Mouse (Mus musculus): Measurements from ENCODE around the gene Cryba2. TPM values are rescaled to one million over a fixed set of nuclear protein-coding genes. Genes with fewer than 3 reads are reported as not detected.

The Cryba2 gene
- total and polyA plus RNA-seq, 2 experiments from 2014 or later: not detected

DNA sequence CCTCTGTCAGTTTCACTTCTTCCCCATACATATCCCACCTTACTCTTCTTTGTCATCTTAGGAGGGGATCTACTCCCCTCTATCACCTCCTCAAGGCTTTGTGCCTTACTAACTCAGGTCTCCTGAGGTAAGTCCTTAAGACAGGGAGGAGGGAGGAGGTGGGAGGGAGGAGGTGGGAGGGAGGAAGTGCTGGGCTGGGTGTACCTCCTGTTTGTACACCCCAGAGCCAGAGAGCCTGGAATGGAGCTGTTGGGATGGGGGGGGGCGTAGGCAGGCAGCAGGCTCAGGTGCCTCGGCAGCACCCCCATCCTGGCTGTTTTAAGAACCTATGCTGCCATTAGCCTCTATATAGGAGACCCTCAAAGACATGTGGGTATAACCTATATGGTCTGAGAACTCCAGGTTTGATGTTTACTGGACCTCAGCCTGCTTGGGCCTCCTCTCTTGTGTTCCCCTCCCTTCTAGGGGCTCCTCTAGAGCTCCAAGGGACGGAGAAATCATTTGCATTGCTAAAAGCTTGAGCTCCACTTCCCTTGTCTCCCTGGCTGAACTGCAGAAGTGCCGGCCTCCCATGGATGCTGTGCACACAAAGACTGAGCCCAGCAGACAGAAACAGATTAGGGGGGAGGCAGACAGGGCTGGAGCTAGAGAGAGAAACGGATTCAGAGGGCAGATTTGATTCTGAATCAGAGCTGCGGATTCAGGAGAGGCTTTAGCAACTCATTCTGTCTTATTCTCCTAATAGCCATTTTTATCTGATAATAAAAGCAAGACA, 41.8 kb downstream of the Cryba2 start:
- H3K36me3 ChIP-seq (replicated peaks; ENCODE audit: control insufficient read depth, insufficient read depth, low read length): no peaks in the 10 kb centered on the region
- no peak overlapping the region for H3K4me2 ChIP-seq (ENCODE audit: low read depth, low read length)
- H3K4me1 ChIP-seq (ENCODE audit: control insufficient read depth, insufficient read depth): peaks cover 5% of the 10 kb centered on the region; the same call in 1 of the 2 replicates
- no peaks in the 10 kb centered on the region for H3K9me3 ChIP-seq (replicated peaks; ENCODE audit: control insufficient read depth, low read length)
- DNase-seq (ENCODE audit: low spot score) (no peak), ATAC-seq (ENCODE audit: insufficient read depth, low read depth) (no peak)
- 6% methylated on average over 5 of the region's 6 CpGs for WGBS
- H3K9ac ChIP-seq (replicated peaks; ENCODE audit: low read depth, low read length): no peak overlapping the region
- no peak for TF ChIP-seq CTCF (IDR thresholded peaks at IDR 0.05; ENCODE audit: low read depth)
- no peak overlapping the region for H3K4me3 ChIP-seq (ENCODE audit: low read depth, low read length)
- H3K27ac ChIP-seq (ENCODE audit: low read depth): no peak overlapping the region
- peaks cover 77% of the 10 kb centered on the region for H3K27me3 ChIP-seq (ENCODE audit: control insufficient read depth, insufficient read depth, low read length)

GRCm38 (mm10) chr1:74850251-74850650, 42.7 kb downstream of the Cryba2 start:
- H3K27ac ChIP-seq (ENCODE audit: low read depth): no peak overlapping the region
- no peak overlapping the region for H3K4me2 ChIP-seq (ENCODE audit: low read depth, low read length)
- no peaks in the 10 kb centered on the region for H3K9me3 ChIP-seq (replicated peaks; ENCODE audit: control insufficient read depth, low read length)
- DNase-seq (ENCODE audit: low spot score) (no peak), ATAC-seq (ENCODE audit: insufficient read depth, low read depth) (no peak)
- WGBS: 11% methylated on average over 6 of the region's 6 CpGs
- peaks cover 70% of the 10 kb centered on the region for H3K27me3 ChIP-seq (ENCODE audit: control insufficient read depth, insufficient read depth, low read length)
- H3K4me3 ChIP-seq (ENCODE audit: low read depth, low read length): no peak overlapping the region
- no peaks in the 10 kb centered on the region; the same call in 1 of the 2 replicates for H3K4me1 ChIP-seq (ENCODE audit: control insufficient read depth, insufficient read depth)
- H3K9ac ChIP-seq (replicated peaks; ENCODE audit: low read depth, low read length): no peak overlapping the region
- TF ChIP-seq CTCF (IDR thresholded peaks at IDR 0.05; ENCODE audit: low read depth) (no peak), EP300 (IDR thresholded peaks at IDR 0.05; ENCODE audit: low read depth) (no peak)
- no peaks in the 10 kb centered on the region for H3K36me3 ChIP-seq (replicated peaks; ENCODE audit: control insufficient read depth, insufficient read depth, low read length)

DNA sequence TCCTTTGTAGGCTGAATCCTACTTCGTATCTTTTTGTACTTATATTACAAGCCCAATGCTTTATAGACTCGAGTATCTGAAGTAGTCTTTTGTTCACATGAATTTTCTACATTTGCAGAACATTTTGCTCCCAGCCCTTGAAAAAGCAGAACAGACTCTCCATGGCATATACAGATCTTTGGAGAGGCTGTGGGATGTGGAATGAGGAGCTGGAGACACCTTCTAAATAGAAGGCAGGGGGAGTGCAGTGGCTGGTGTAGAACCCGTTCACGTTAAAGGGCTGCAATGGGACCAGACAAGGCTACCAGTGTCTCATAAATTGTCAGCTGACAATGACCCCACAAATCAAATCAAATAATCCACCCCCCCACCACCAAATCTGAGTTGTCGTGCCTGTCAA, 44.0 kb downstream of the Cryba2 start:
- Histone ChIP-seq H3K9me3 (replicated peaks; ENCODE audit: control insufficient read depth, low read length) (no peaks in the 10 kb centered on the region), H3K4me3 (ENCODE audit: low read depth, low read length) (no peak overlapping the region), H3K4me1 (ENCODE audit: control insufficient read depth, insufficient read depth) (no peaks in the 10 kb centered on the region), H3K9ac (replicated peaks; ENCODE audit: low read depth, low read length) (no peak overlapping the region), H3K4me2 (ENCODE audit: low read depth, low read length) (no peak overlapping the region), H3K36me3 (replicated peaks; ENCODE audit: control insufficient read depth, insufficient read depth, low read length) (no peaks in the 10 kb centered on the region), H3K27me3 (ENCODE audit: control insufficient read depth, insufficient read depth, low read length) (peaks cover 57% of the 10 kb centered on the region), H3K27ac (ENCODE audit: low read depth) (no peak overlapping the region)
- TF ChIP-seq EP300 (IDR thresholded peaks at IDR 0.05; ENCODE audit: low read depth) (no peak), CTCF (IDR thresholded peaks at IDR 0.05; ENCODE audit: low read depth) (no peak)
- WGBS: 47% methylated on average over 5 of the region's 5 CpGs
- no peak for DNase-seq (ENCODE audit: low spot score)
- ATAC-seq (ENCODE audit: insufficient read depth, low read depth): no peak

GRCm38 (mm10) chr1:74846341-74846740, 46.6 kb downstream of the Cryba2 start:
- Histone ChIP-seq H3K4me3 (ENCODE audit: low read depth, low read length) (no peak overlapping the region), H3K9ac (replicated peaks; ENCODE audit: low read depth, low read length) (no peak overlapping the region), H3K4me1 (ENCODE audit: control insufficient read depth, insufficient read depth) (no peaks in the 10 kb centered on the region), H3K4me2 (ENCODE audit: low read depth, low read length) (no peak overlapping the region), H3K27me3 (ENCODE audit: control insufficient read depth, insufficient read depth, low read length) (peaks cover 32% of the 10 kb centered on the region), H3K9me3 (replicated peaks; ENCODE audit: control insufficient read depth, low read length) (no peaks in the 10 kb centered on the region), H3K36me3 (replicated peaks; ENCODE audit: control insufficient read depth, insufficient read depth, low read length) (no peaks in the 10 kb centered on the region), H3K27ac (ENCODE audit: low read depth) (no peak overlapping the region)
- DNase-seq (ENCODE audit: low spot score) (no peak), ATAC-seq (ENCODE audit: insufficient read depth, low read depth) (no peak)
- TF ChIP-seq CTCF (IDR thresholded peaks at IDR 0.05; ENCODE audit: low read depth) (no peak), EP300 (IDR thresholded peaks at IDR 0.05; ENCODE audit: low read depth) (no peak)
- WGBS: 28% methylated on average over 9 of the region's 9 CpGs

DNA sequence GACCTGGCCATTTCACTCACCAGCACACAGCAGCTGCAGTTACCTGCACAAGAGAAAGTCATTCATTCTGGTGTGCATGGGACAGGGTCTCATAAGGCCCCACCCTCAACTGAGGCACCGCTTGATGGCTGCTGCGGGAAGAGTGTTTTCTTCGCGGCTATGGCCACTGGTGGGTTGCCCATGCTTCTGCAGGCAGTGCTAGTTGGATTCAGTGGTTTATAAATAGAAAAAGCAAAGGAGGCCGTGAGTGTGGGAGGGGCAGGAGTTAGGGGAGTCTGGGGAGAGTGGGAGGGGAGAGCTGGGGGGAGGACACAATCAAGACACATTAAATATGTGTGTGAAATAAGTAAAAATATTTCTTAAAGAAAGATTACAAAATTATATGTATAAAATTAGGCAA, 49.9 kb downstream of the Cryba2 start:
- 45% methylated on average over 5 of the region's 5 CpGs for WGBS
- DNase-seq (ENCODE audit: low spot score): no peak
- no peak for TF ChIP-seq CTCF (IDR thresholded peaks at IDR 0.05; ENCODE audit: low read depth)

More for the DNA sequence above, 49.9 kb downstream of the Cryba2 start:
- Histone ChIP-seq H3K27me3 (ENCODE audit: control insufficient read depth, insufficient read depth, low read length) (peaks cover 14% of the 10 kb centered on the region), H3K4me2 (ENCODE audit: low read depth, low read length) (no peak overlapping the region), H3K9ac (replicated peaks; ENCODE audit: low read depth, low read length) (no peak overlapping the region), H3K36me3 (replicated peaks; ENCODE audit: control insufficient read depth, insufficient read depth, low read length) (no peaks in the 10 kb centered on the region), H3K4me3 (ENCODE audit: low read depth, low read length) (no peak overlapping the region), H3K4me1 (ENCODE audit: control insufficient read depth, insufficient read depth) (no peaks in the 10 kb centered on the region), H3K27ac (ENCODE audit: low read depth) (no peak overlapping the region), H3K9me3 (replicated peaks; ENCODE audit: control insufficient read depth, low read length) (no peaks in the 10 kb centered on the region)
- ATAC-seq (ENCODE audit: insufficient read depth, low read depth): no peak

MicroRNAs encoded within 50 kb of the gene (microRNA counts, 519-probe panel; counts per million panel counts)
- microRNA mmu-miR-375: not detected

Small RNAs within 50 kb of the gene (microRNA-seq; reads per million reads assigned to microRNA genes)
- 3.0 reads per million, percentile 15 among the genes with 10 or more reads in this experiment for gene Mir375

Other genes with a start within 250 kb of the Cryba2 start
- 13.4 and 22.9 TPM in 2 replicates for gene Ttll4, start 231.4 kb downstream of the Cryba2 start, total RNA-seq (2014; rRNA removed; ENCODE audit: low replicate concordance)
- gene Ttll4, start 231.4 kb downstream of the Cryba2 start, polyA plus RNA-seq (2015; fragmentation: Nextera tagmentation; extraction: Ambion mirVana): 3.5 and 4.7 TPM in 2 replicates
- gene Cyp27a1, start 179.6 kb downstream of the Cryba2 start, total RNA-seq (2014; rRNA removed; ENCODE audit: low replicate concordance): 6.7 and 13.5 TPM in 2 replicates
- 10.5 and 11.9 TPM in 2 replicates for gene Cyp27a1, start 179.6 kb downstream of the Cryba2 start, polyA plus RNA-seq (2015; fragmentation: Nextera tagmentation; extraction: Ambion mirVana)
- 2.4 and 9.6 TPM in 2 replicates for gene Prkag3, start 143.9 kb downstream of the Cryba2 start, total RNA-seq (2014; rRNA removed; ENCODE audit: low replicate concordance)
- gene Prkag3, start 143.9 kb downstream of the Cryba2 start, polyA plus RNA-seq (2015; fragmentation: Nextera tagmentation; extraction: Ambion mirVana): 2.0 and 2.5 TPM in 2 replicates
- 0.23 and 0.88 TPM in 2 replicates for gene Wnt6, start 121.3 kb downstream of the Cryba2 start, total RNA-seq (2014; rRNA removed; ENCODE audit: low replicate concordance)
- gene Wnt6, start 121.3 kb downstream of the Cryba2 start, polyA plus RNA-seq (2015; fragmentation: Nextera tagmentation; extraction: Ambion mirVana): 0.11 and 0.21 TPM in 2 replicates
- gene Wnt10a, start 101.6 kb downstream of the Cryba2 start, total RNA-seq (2014; rRNA removed; ENCODE audit: low replicate concordance): not detected in 2 replicates
- not detected in 2 replicates for gene Wnt10a, start 101.6 kb downstream of the Cryba2 start, polyA plus RNA-seq (2015; fragmentation: Nextera tagmentation; extraction: Ambion mirVana)
- gene Cdk5r2, start 38.2 kb downstream of the Cryba2 start, total RNA-seq (2014; rRNA removed; ENCODE audit: low replicate concordance): not detected in 2 replicates
- not detected in 2 replicates for gene Cdk5r2, start 38.2 kb downstream of the Cryba2 start, polyA plus RNA-seq (2015; fragmentation: Nextera tagmentation; extraction: Ambion mirVana)
- gene Fev, start 7.7 kb downstream of the Cryba2 start, total RNA-seq (2014; rRNA removed; ENCODE audit: low replicate concordance): not detected in 2 replicates
- 0.23 and 0.34 TPM in 2 replicates for gene Fev, start 7.7 kb downstream of the Cryba2 start, polyA plus RNA-seq (2015; fragmentation: Nextera tagmentation; extraction: Ambion mirVana)
- 0.04 TPM in 1 of 2 replicates, not detected in the other for gene Cfap65, start 42.5 kb upstream of the Cryba2 start, total RNA-seq (2014; rRNA removed; ENCODE audit: low replicate concordance)
- gene Cfap65, start 42.5 kb upstream of the Cryba2 start, polyA plus RNA-seq (2015; fragmentation: Nextera tagmentation; extraction: Ambion mirVana): 0.05 TPM in 1 of 2 replicates, not detected in the other
- gene Ihh, start 58.5 kb upstream of the Cryba2 start, total RNA-seq (2014; rRNA removed; ENCODE audit: low replicate concordance): 0.35 TPM in 1 of 2 replicates, not detected in the other
- 0.05 TPM in 2 replicates for gene Ihh, start 58.5 kb upstream of the Cryba2 start, polyA plus RNA-seq (2015; fragmentation: Nextera tagmentation; extraction: Ambion mirVana)
- 1.2 and 8.4 TPM in 2 replicates for gene Nhej1, start 232.1 kb upstream of the Cryba2 start, total RNA-seq (2014; rRNA removed; ENCODE audit: low replicate concordance)
- gene Nhej1, start 232.1 kb upstream of the Cryba2 start, polyA plus RNA-seq (2015; fragmentation: Nextera tagmentation; extraction: Ambion mirVana): 6.1 TPM in 2 replicates
- gene Slc23a3, start 240.7 kb upstream of the Cryba2 start, total RNA-seq (2014; rRNA removed; ENCODE audit: low replicate concordance): 0.73 and 4.0 TPM in 2 replicates
- gene Slc23a3, start 240.7 kb upstream of the Cryba2 start, polyA plus RNA-seq (2015; fragmentation: Nextera tagmentation; extraction: Ambion mirVana): 1.3 and 2.1 TPM in 2 replicates
- 66.7 and 83.6 TPM in 2 replicates for gene Cnppd1, start 249.6 kb upstream of the Cryba2 start, total RNA-seq (2014; rRNA removed; ENCODE audit: low replicate concordance)
- gene Cnppd1, start 249.6 kb upstream of the Cryba2 start, polyA plus RNA-seq (2015; fragmentation: Nextera tagmentation; extraction: Ambion mirVana): 30.2 and 31.2 TPM in 2 replicates
- 49.7 and 50.9 TPM in 2 replicates for gene Retreg2, start 249.6 kb upstream of the Cryba2 start, total RNA-seq (2014; rRNA removed; ENCODE audit: low replicate concordance)
- gene Retreg2, start 249.6 kb upstream of the Cryba2 start, polyA plus RNA-seq (2015; fragmentation: Nextera tagmentation; extraction: Ambion mirVana): 19.4 and 23.7 TPM in 2 replicates

Data from heart, postnatal 0 days (tissue).